Mouse (Mus musculus): ENCODE results near the gene Vmn1r120. TPM values are rescaled to one million over a fixed set of nuclear protein-coding genes. Genes with fewer than 3 reads are reported as not detected.

The Vmn1r120 gene
- polyA plus RNA-seq (2017; shearing (Covaris generic)): not detected

GRCm38 (mm10) chr7:21053684-21054083, at the start of gene Vmn1r120:
Vmn1r120 (minus strand) TSS chr7:21053784.

GRCm38 (mm10) chr7:21098413-21098812, 44.8 kb upstream of the Vmn1r120 start, which contains the start of gene Vmn1r121:
Vmn1r121 (minus strand) TSS chr7:21098513.

GRCm38 (mm10) chr7:21012355-21012754, 41.2 kb downstream of the Vmn1r120 start, which contains the start of gene Vmn1r119:
Vmn1r119 (minus strand) TSS chr7:21012455.

Other genes with a start within 250 kb of the Vmn1r120 start
- not detected for gene Vmn1r114, start 241.6 kb downstream of the Vmn1r120 start, polyA plus RNA-seq (2017; shearing (Covaris generic))
- gene Vmn1r115, start 208.8 kb downstream of the Vmn1r120 start, polyA plus RNA-seq (2017; shearing (Covaris generic)): not detected
- not detected for gene Vmn1r116, start 181.5 kb downstream of the Vmn1r120 start, polyA plus RNA-seq (2017; shearing (Covaris generic))
- gene Vmn1r117, start 169.7 kb downstream of the Vmn1r120 start, polyA plus RNA-seq (2017; shearing (Covaris generic)): not detected
- not detected for gene Vmn1r118, start 141.4 kb downstream of the Vmn1r120 start, polyA plus RNA-seq (2017; shearing (Covaris generic))
- gene Vmn1r119, start 41.3 kb downstream of the Vmn1r120 start, polyA plus RNA-seq (2017; shearing (Covaris generic)): not detected
- gene Vmn1r121, start 44.7 kb upstream of the Vmn1r120 start, polyA plus RNA-seq (2017; shearing (Covaris generic)): not detected
- gene Vmn1r122, start 80.3 kb upstream of the Vmn1r120 start, polyA plus RNA-seq (2017; shearing (Covaris generic)): not detected
- not detected for gene Vmn1r123, start 108.4 kb upstream of the Vmn1r120 start, polyA plus RNA-seq (2017; shearing (Covaris generic))
- gene Gm5157, start 136.6 kb upstream of the Vmn1r120 start, polyA plus RNA-seq (2017; shearing (Covaris generic)): not detected
- not detected for gene Vmn1r124, start 206.8 kb upstream of the Vmn1r120 start, polyA plus RNA-seq (2017; shearing (Covaris generic))
- not detected for gene Vmn1r125, start 218.4 kb upstream of the Vmn1r120 start, polyA plus RNA-seq (2017; shearing (Covaris generic))
- gene Vmn1r126, start 247.7 kb upstream of the Vmn1r120 start, polyA plus RNA-seq (2017; shearing (Covaris generic)): not detected

All from inflammation-experienced regulatory T-cells, adult 16 weeks (primary cell).